Mouse (Mus musculus) cerebellum, adult 9-10 months (tissue): ENCODE results near the gene Cdc25b.

Source experiments
- DNase-seq: peaks from one replicate; pipeline ENCODE4 v3.0.0; 2022

Gene Cdc25b

GRCm38 (mm10) chr2:131160671-131161111, 26.1 kb upstream of the Cdc25b start:
- no peak for DNase-seq

DNA sequence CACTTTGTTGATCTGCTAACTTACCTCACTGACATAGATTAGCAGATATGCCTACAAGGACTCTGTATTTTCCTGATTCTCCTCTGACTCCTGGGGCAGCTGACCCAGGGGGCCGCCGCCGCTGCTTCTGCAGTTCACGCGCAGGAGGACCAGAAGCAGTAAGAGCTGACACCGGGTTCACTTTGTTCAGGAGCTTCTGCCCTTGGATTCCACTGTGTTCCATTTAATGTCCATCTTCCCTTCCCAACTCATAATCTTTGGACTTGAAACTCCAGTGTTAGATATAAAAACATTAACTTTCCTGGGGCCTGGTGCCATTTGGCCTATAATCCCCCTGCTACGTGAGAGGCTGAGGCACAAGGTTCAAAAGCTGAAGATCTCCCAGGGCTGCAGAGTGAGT, 22.8 kb upstream of the Cdc25b start:
- no peak for DNase-seq

- DNase-seq: no peak
These were observed 20.6 kb upstream of the Cdc25b start for GRCm38 (mm10) chr2:131166172-131166571.

- no peak for DNase-seq
These were observed 18.8 kb upstream of the Cdc25b start for GRCm38 (mm10) chr2:131167984-131168383.

GRCm38 (mm10) chr2:131168914-131169313, 17.8 kb upstream of the Cdc25b start:
- no peak for DNase-seq

DNA sequence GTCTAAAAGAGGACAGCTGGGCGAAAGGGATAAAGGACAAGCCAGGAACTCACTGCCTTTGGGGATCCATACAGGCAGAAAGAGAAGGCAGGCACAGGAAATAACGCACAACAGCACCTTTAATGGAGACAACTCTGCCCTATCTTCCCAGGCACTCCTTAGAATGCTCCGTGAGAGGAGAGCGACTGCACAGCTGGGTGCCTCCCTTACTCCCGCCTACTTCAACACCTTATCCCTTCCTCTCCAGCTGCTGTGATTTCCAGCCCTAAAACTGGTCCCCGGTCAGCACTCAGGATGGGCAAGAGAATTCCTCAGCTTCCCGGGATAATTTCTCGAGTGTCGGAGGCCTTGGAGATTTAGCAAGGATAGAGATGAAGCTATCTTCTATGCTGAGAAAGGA, 15.8 kb upstream of the Cdc25b start:
- DNase-seq: no peak

DNA sequence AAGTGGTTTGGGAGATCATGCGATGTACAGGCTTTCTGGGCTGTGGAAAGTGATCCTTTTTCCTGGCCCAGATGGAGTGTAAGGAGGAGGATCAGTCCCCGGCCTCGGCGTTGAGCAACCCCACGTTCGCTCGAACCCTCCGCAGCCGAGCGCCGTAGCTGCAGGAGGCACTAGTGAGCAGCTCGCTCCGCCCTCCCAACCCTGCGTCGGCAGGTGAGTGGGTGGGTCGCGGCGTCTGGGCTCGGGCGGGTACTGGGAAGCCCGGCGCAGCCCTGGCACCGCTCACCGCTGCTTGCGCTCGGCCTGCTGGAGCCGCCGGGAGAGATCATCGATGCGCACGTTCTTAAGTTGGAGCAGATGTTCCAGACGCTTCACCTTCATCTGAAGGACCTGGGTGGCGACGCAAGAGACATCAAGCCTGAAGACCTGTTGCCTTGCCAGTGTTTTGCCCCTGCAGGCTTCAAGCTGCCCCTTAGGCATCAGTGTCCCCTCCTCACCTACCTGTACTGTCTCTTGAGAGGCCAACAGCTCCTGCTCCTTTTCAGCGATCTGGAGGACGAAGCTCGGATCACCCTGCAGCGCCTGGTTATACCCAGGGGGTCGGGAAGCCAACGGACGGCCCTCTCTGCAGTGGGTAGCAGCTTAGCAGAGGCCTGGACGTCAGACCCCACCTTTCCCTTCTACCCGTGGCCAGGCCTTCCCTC, 15.2 kb upstream of the Cdc25b start:
- DNase-seq: no peak

DNA sequence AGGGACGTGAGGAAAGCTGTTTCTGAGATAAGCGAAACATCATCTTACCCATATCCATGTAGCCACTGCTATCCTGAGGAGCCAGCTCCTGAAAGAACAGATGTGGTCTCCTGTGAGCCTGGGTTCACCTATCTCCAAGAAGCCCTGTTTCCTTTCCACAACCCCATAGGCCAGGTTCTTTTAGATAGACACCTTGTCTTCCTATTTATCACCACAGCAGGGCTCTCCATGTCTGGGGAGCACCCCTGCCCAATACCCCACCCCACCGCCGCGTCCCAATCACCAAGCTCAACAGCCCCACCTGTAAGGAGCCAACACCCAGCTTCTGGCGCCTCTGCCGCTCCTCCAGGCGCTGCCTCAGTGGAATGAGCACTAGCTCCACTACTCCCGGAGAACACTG, 14.4 kb upstream of the Cdc25b start:
- no peak for DNase-seq

DNA sequence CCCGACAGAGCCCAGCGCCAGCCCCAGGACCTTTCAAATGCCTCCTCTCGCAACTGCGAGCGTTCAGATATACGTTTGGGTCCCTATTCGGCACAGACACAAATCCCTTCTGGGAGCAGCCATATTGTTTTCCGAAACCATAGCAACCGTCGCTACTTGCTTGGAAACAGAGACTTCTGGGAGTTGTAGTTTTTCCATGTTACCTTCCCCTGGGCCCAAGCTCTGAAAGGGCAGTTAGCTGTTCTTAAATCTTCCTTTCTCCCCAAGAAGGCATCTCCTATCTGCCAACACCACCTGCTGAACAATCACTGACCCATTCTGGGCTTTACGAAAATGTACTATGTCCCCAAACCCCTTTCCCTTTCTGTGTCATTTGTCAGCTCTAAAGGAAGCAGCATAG, 12.0 kb upstream of the Cdc25b start:
- peak; percentile 86 for DNase-seq

DNA sequence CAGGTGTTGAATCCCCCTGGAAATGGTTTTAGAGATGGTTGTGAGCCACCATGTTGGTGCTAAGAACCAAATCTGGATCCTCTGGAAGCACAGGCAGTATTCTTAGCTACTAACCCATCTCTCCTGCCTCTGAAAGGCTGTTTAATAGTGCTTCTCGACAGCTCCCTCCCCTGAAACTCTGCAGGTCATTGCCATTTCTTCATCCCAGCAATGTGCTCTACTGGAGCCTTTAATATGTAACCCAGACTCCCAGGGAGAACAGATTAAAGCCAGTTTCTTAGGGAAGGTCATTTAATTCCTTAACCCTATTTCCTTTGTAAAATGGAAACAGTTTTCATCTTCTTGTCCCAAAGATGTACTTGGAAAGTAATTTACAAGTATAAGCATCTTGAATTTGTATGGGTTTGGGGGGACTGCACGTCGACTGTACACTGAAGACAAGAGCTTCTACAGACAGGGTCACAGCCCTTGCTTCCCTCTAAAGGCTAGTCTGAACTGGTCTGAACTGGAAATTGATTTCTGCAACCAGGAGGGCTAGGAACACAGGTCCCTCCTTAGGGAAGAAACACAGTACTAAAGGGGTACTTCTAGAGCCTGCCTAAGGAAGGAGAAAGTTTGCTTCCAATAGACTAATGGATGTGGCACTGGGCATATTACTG, 11.3 kb upstream of the Cdc25b start:
- DNase-seq: no peak

DNA sequence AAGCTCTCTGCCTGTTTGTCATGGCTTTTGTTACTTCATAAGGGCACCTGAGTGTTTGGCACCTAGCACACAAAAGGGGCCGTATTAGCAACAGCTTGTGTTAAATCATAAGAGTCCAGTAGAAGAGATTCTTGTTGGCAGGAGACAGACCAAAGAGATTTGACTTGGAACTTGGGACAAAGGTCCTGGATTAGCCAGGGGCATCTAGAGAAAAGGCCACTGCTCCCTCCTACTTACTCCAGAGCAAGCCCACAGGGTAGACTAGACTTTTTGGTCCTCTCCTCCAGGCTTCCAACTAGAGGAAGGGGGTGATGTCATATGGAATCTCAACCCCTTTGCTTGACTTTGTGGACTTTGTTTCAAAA, 10.8 kb upstream of the Cdc25b start:
- DNase-seq: no peak

DNA sequence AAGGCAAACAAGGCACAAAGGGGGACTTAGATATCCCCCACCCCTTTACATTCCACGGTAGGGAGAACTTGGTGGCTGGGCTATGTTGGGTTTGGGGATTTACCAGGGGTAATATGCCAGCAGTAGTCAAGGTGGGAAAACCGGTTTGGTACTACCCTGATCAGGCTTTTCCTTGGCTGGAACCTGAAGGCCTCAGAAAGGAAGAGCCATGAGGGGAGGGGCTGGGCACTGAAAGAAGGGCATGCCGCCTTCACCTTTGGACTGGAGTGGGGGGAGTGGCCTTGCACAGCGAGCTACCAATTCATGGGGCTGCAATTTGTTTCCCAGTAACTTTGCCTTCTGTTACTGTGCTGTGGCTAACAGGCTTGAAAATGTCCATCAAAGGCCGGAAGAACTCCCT, 10.3 kb upstream of the Cdc25b start:
- DNase-seq: no peak

- DNase-seq: no peak
These were observed 8.8 kb upstream of the Cdc25b start for GRCm38 (mm10) chr2:131177932-131178331.

GRCm38 (mm10) chr2:131178828-131179245, 7.9 kb upstream of the Cdc25b start:
- DNase-seq: no peak

DNA sequence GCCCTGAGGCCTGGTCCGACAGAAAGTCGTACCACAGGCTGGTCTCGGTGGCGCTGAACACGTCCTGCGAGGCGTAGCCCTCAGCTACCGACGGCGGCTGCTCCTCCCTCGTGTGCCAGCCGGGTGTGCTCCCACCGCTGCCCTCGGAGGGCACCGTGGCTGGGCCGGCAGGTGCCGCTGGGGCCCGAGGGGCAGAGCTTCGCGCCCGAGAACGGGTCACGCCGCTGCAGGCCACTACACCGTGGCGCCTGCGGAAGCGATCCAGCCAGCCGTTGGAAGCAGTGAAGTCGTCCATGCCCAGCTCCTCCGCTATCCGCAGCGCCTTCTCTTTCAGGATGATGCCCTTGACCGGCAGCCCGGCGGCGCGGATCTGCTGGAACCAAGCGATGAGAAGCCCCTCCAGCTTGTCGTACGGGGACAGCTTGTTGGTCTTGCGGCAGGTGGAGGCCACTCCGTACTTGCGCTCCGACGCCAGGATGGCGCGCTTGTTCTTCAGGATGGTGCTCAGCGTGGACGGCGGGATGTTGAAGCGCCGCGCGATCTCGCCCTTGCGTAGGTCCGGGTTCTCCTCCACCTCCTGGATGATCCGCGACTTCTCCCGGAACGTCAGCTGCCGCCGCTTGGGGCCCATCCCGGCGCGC, 7.4 kb upstream of the Cdc25b start:
- DNase-seq: peak; percentile 73

DNA sequence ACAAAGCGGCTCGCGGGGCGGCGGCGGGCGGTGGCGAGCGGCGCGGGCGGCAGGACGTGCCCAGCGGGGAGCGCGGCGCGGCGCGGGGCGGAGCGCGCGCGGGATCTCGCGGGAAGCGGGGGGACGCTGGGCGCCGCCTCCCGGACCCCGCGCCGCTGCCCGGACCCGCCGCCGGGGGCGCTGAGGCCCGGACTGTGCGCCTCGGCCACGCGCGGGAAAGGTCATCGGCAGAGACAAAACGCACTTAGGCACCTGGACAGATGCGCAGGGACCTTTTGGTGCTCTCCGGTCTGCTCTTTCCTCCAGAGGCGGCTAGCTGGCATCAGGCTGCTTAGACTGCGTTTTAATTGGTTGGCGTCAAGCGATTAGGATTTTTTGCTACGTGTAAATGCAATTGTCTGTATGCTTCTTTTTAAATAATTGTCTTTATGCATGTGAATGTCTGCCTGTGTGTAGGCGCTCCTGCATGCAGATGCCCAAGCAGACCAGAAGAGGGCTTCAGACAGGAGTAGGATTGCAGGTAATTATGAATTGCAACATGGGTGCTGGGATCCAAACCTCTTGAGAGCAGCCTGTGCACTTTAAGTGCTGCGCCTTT, 6.7 kb upstream of the Cdc25b start, which contains the start of gene Cenpb:
Gene Cenpb (minus strand): TSS at position 78 of the 598 bp plus-strand sequence.
- DNase-seq: peak; percentile 87

DNA sequence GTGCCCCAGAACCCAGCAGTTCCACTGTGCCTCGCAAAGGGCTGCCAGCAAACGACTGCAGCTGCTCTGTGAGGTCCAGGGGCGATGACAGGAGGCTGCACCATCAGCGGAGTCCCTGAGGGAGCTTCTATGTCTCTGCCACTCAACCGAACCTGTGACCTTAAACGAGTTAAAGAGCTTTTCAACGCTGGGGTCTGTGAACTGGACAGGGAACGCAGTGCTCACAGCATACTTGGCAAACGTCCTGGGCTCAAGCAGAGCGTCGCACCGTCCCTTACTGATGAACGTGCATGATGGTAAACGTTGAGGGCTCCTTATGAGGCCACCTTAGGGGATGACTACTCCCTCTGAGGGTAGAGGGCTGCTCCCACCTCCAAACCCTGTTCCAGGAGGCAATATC, 406 bp upstream of the Cdc25b start:
- no peak for DNase-seq

- no peak for DNase-seq
These were observed 813 bp downstream of the Cdc25b start for GRCm38 (mm10) chr2:131187602-131187922.

DNA sequence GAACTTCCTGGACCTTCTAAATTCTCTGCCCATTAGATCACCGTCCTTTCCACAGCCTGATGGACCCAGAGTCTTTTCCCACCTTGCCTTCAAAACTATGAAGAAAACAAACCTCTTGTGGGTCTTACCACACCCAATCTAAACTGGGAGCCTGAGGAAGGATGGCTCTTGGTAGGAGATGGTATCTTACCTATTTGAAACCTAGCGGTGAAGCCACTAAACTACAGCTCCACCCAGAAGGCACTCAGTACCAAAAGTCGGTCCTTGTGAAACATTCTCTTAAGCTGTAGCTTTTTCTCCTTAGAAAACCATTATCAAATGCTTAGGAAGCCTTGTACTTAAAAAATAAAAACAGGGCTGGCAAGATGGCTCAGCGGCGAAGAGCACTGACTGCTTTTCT, 1.6 kb downstream of the Cdc25b start:
- no peak for DNase-seq

GRCm38 (mm10) chr2:131189521-131190309, 3.0 kb downstream of the Cdc25b start:
- no peak for DNase-seq

DNA sequence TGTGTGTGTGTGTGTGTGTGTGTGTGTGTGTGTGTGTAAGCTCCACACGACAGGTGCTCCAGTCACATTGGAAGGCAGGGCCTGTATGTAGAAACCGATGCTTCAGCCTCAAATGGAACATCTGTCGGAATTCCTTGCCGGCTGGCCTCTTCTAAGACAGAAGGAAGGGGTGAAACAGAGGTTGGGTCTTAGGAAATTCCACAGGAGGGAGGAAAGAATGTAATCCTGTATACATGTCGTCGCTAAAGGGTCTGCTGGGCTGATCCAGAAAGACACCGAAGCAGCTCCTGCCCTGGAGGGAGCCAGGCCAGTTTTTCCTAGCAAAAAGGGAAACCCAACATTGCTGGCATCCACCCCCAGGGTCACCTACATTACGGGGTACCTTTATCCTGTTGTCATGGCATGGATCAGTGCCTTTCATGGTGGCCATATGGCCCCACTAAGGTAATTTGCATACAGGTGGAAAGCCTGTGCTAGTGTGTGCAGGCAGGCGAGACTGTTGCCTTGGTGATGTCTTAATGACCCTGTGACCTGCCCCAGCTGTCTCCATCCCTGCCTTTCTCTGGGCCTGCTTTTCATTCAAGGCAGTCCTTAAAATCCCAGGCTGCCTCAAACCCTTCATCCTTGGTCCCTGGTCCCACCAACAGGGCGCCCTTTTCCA, 3.7 kb downstream of the Cdc25b start:
- DNase-seq: no peak

DNA sequence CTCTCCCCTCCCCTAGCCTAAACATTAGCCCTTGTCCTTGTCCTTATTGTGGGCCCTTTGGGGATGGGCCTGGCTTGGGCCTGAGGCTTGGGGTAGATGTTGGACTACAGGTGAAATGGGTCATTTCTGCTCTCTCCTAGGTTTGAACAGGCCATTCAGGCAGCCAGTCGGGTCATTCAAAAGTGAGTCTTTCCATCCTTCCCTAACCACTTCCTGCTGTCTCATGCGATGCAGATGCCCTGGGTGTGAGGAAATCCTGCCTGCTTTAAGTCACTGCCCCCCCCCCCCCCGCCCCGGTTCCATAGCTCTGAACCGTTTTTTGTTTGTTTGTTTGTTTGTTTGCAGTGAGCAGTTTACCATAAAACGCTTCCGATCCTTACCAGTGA, 4.2 kb downstream of the Cdc25b start:
- DNase-seq: no peak
